Mouse (Mus musculus): ENCODE data around the gene S1pr4. TPM values are rescaled to one million over a fixed set of nuclear protein-coding genes. Genes with fewer than 3 reads are reported as not detected.

The S1pr4 gene
- polyA plus RNA-seq, 1 experiment: 0.04 TPM

DNA sequence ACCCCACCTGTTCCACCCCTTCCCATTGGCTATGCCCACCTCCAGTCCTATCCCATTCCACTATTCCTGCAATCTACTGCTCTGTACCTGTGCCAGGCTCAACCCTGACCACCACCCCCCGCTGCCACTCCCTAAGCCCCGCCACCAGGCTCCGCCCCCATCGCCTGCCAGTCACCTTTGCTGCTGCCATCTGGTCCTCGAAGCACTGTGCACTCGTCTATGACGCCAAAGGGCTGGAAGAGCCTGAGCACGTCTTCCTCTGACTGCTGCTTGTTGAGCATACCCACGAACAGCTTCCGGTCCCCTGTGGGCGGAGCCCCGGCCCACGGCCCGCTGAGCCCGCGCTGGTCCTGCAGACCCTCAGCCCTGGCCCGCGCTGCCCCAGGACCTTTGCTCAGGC, 29.5 kb downstream of the S1pr4 start:
- TF ChIP-seq POLR2A (IDR thresholded peaks at IDR 0.05; ENCODE audit: control insufficient read depth, low read depth, low read length) (peak; percentile 43; the same call in 1 of the 2 replicates), CTCF (IDR thresholded peaks at IDR 0.05; ENCODE audit: control insufficient read depth, insufficient read depth, insufficient replicate concordance, low read depth, low read length) (no peak)
- H3K36me3 ChIP-seq (ENCODE audit: control insufficient read depth, insufficient read depth, low read length): no peaks in the 10 kb centered on the region
- H3K27ac ChIP-seq (ENCODE audit: control insufficient read depth, insufficient read depth, low read depth, low read length): no peak overlapping the region
- H3K4me1 ChIP-seq (ENCODE audit: control insufficient read depth, insufficient read depth, low read length): peaks cover 22% of the 10 kb centered on the region
- no peaks in the 10 kb centered on the region for H3K27me3 ChIP-seq (ENCODE audit: control insufficient read depth, insufficient read depth, low read length)
- peak overlapping the region; percentile 81 for H3K4me3 ChIP-seq (ENCODE audit: control insufficient read depth, low read depth, low read length)

DNA sequence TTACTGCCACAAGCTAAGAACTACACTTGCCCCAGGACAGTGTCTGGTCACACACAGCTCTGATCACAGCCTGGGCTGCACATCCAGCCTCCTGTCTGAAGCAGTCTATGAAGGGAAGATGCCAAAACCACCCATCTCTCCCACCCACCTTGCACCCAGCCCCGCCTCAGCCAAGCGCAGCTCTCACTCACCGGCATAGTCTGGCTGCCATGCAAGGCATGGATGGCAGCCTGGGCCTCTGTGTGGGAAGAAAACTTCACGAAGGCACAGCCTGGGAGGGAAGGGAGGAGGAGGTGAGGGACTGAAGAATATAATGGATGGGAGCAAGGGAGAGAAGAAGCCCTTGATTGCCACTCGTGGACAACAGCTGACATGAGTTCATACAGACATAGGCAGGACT, 30.7 kb downstream of the S1pr4 start:
- no peak overlapping the region for H3K27ac ChIP-seq (ENCODE audit: control insufficient read depth, insufficient read depth, low read depth, low read length)
- TF ChIP-seq POLR2A (IDR thresholded peaks at IDR 0.05; ENCODE audit: control insufficient read depth, low read depth, low read length): no peak
- no peak for TF ChIP-seq CTCF (IDR thresholded peaks at IDR 0.05; ENCODE audit: control insufficient read depth, insufficient read depth, insufficient replicate concordance, low read depth, low read length)
- H3K4me3 ChIP-seq (ENCODE audit: control insufficient read depth, low read depth, low read length): no peak overlapping the region
- peaks cover 23% of the 10 kb centered on the region for H3K4me1 ChIP-seq (ENCODE audit: control insufficient read depth, insufficient read depth, low read length)
- H3K36me3 ChIP-seq (ENCODE audit: control insufficient read depth, insufficient read depth, low read length): no peaks in the 10 kb centered on the region
- H3K27me3 ChIP-seq (ENCODE audit: control insufficient read depth, insufficient read depth, low read length): no peaks in the 10 kb centered on the region

GRCm38 (mm10) chr10:81467670-81468235, 32.2 kb downstream of the S1pr4 start:
- no peak for TF ChIP-seq CTCF (IDR thresholded peaks at IDR 0.05; ENCODE audit: control insufficient read depth, insufficient read depth, insufficient replicate concordance, low read depth, low read length)
- no peak for TF ChIP-seq POLR2A (IDR thresholded peaks at IDR 0.05; ENCODE audit: control insufficient read depth, low read depth, low read length)
- Histone ChIP-seq H3K4me3 (ENCODE audit: control insufficient read depth, low read depth, low read length) (no peak overlapping the region), H3K36me3 (ENCODE audit: control insufficient read depth, insufficient read depth, low read length) (no peaks in the 10 kb centered on the region), H3K4me1 (ENCODE audit: control insufficient read depth, insufficient read depth, low read length) (peaks cover 18% of the 10 kb centered on the region), H3K27me3 (ENCODE audit: control insufficient read depth, insufficient read depth, low read length) (no peaks in the 10 kb centered on the region), H3K27ac (ENCODE audit: control insufficient read depth, insufficient read depth, low read depth, low read length) (no peak overlapping the region)

DNA sequence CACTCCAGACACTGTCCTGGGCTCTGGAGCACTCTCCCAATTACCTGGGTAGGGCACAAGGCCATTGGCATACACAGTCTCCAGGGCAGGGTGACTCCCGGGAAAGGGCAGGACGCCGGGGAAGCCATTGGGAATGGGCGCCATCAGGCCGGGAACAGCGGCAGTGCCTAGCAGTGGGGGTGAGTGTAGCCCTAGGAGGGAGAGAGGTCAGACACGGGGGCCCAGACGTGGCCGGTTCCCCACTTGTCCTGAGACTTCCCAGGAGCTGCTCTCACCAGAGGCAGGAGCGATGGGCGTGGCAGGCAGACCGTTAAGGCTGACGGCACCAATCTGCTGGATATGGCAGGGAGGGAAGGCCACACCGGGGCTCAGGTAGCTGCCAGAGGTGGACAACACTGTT, 33.1 kb downstream of the S1pr4 start:
- Histone ChIP-seq H3K36me3 (ENCODE audit: control insufficient read depth, insufficient read depth, low read length) (no peaks in the 10 kb centered on the region), H3K27ac (ENCODE audit: control insufficient read depth, insufficient read depth, low read depth, low read length) (no peak overlapping the region), H3K4me3 (ENCODE audit: control insufficient read depth, low read depth, low read length) (no peak overlapping the region), H3K4me1 (ENCODE audit: control insufficient read depth, insufficient read depth, low read length) (peaks cover 26% of the 10 kb centered on the region), H3K27me3 (ENCODE audit: control insufficient read depth, insufficient read depth, low read length) (no peaks in the 10 kb centered on the region)
- no peak for TF ChIP-seq CTCF (IDR thresholded peaks at IDR 0.05; ENCODE audit: control insufficient read depth, insufficient read depth, insufficient replicate concordance, low read depth, low read length)
- TF ChIP-seq POLR2A (IDR thresholded peaks at IDR 0.05; ENCODE audit: control insufficient read depth, low read depth, low read length): no peak

GRCm38 (mm10) chr10:81466066-81466465, 33.9 kb downstream of the S1pr4 start:
- Histone ChIP-seq H3K27ac (ENCODE audit: control insufficient read depth, insufficient read depth, low read depth, low read length) (no peak overlapping the region), H3K4me1 (ENCODE audit: control insufficient read depth, insufficient read depth, low read length) (peaks cover 29% of the 10 kb centered on the region), H3K27me3 (ENCODE audit: control insufficient read depth, insufficient read depth, low read length) (no peaks in the 10 kb centered on the region), H3K4me3 (ENCODE audit: control insufficient read depth, low read depth, low read length) (no peak overlapping the region), H3K36me3 (ENCODE audit: control insufficient read depth, insufficient read depth, low read length) (no peaks in the 10 kb centered on the region)
- no peak for TF ChIP-seq POLR2A (IDR thresholded peaks at IDR 0.05; ENCODE audit: control insufficient read depth, low read depth, low read length)
- no peak for TF ChIP-seq CTCF (IDR thresholded peaks at IDR 0.05; ENCODE audit: control insufficient read depth, insufficient read depth, insufficient replicate concordance, low read depth, low read length)

- Histone ChIP-seq H3K36me3 (ENCODE audit: control insufficient read depth, insufficient read depth, low read length) (no peaks in the 10 kb centered on the region), H3K4me3 (ENCODE audit: control insufficient read depth, low read depth, low read length) (no peak overlapping the region), H3K27me3 (ENCODE audit: control insufficient read depth, insufficient read depth, low read length) (no peaks in the 10 kb centered on the region), H3K4me1 (ENCODE audit: control insufficient read depth, insufficient read depth, low read length) (peaks cover 30% of the 10 kb centered on the region), H3K27ac (ENCODE audit: control insufficient read depth, insufficient read depth, low read depth, low read length) (no peak overlapping the region)
- TF ChIP-seq POLR2A (IDR thresholded peaks at IDR 0.05; ENCODE audit: control insufficient read depth, low read depth, low read length) (no peak), CTCF (IDR thresholded peaks at IDR 0.05; ENCODE audit: control insufficient read depth, insufficient read depth, insufficient replicate concordance, low read depth, low read length) (no peak)
Observed at GRCm38 (mm10) chr10:81465265-81465645, 34.7 kb downstream of the S1pr4 start.

DNA sequence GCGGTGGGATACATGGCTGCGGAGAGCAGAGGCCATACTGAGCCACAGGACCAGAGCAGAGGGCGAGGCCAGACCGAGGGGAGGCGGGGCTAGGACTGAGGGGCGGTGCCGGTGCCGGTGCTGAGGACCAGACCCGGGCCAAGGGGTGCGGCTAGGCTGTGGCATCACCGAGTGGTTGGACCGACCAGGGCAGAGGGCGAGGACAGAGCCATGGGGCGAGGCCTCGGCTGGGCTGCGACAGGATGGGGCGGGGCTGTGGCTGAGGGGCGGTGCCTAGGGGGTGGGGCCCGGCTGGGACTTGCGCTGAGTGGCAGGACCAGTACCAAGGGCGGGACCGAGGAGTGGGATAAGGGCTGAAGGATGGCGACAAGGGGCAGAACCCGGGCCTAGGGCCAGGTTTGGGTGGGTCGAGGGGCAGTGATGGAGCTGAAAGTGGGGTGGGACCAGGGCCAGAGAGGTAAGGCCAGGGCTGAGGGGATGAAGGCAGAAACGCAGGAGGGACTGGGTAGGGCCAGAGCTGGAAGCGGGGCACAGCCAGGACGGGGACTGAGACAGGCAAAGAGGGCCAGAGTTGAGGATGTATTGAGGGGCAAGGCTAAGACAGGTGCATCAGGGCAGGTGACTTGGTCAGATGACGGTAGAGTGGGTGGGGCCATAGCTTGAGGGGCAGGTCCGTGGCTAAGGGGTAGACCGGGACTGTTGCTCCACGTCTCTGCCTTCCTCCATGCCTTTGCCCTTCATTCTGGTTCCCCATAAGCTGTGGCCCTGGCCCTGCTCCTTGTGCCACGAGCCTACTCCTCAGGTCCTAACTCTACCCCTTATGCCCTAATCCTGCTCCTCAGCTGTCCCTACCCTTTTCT, 35.3 kb downstream of the S1pr4 start:
- Histone ChIP-seq H3K27ac (ENCODE audit: control insufficient read depth, insufficient read depth, low read depth, low read length) (no peak overlapping the region), H3K27me3 (ENCODE audit: control insufficient read depth, insufficient read depth, low read length) (no peaks in the 10 kb centered on the region)
- no peak for TF ChIP-seq CTCF (IDR thresholded peaks at IDR 0.05; ENCODE audit: control insufficient read depth, insufficient read depth, insufficient replicate concordance, low read depth, low read length)
- no peak for TF ChIP-seq POLR2A (IDR thresholded peaks at IDR 0.05; ENCODE audit: control insufficient read depth, low read depth, low read length)

More for the DNA sequence above, 35.3 kb downstream of the S1pr4 start:
- Histone ChIP-seq H3K4me1 (ENCODE audit: control insufficient read depth, insufficient read depth, low read length) (peaks cover 30% of the 10 kb centered on the region), H3K36me3 (ENCODE audit: control insufficient read depth, insufficient read depth, low read length) (no peaks in the 10 kb centered on the region), H3K4me3 (ENCODE audit: control insufficient read depth, low read depth, low read length) (peak overlapping the region; percentile 79)
